Mouse (Mus musculus): Measurements from ENCODE around the gene Rhoh. TPM values are rescaled to one million over a fixed set of nuclear protein-coding genes. Genes with fewer than 3 reads are reported as not detected.

Gene Rhoh
- polyA plus RNA-seq, 1 experiment from 2014 or later, result 2.5 TPM

- Histone ChIP-seq H3K9me3 (replicated peaks) (no peaks in the 10 kb centered on the region), H3K36me3 (no peaks in the 10 kb centered on the region), H3K9ac (no peak overlapping the region), H3K4me2 (no peak overlapping the region), H3K4me3 (no peak overlapping the region), H3K4me1 (peaks cover 16% of the 10 kb centered on the region), H3K27me3 (replicated peaks) (no peaks in the 10 kb centered on the region), H3K27ac (no peak overlapping the region)
- WGBS (ENCODE audit: insufficient replicate concordance), result 72% methylated on average over 7 of the region's 7 CpGs
- no peak for ATAC-seq
Observed at GRCm38 (mm10) chr5:65862217-65862927, 1.4 kb downstream of the Rhoh start.

- Histone ChIP-seq H3K4me2 (peak overlapping the region; percentile 45), H3K9ac (no peak overlapping the region)
- ATAC-seq, result no peak
Observed at GRCm38 (mm10) chr5:65863349-65863749, 2.3 kb downstream of the Rhoh start.

GRCm38 (mm10) chr5:65864486-65864885 lies 3.5 kb downstream of the Rhoh start:
- Histone ChIP-seq H3K27ac (no peak overlapping the region), H3K9ac (no peak overlapping the region), H3K9me3 (replicated peaks) (no peaks in the 10 kb centered on the region), H3K4me3 (peak overlapping the region; percentile 33), H3K36me3 (no peaks in the 10 kb centered on the region), H3K4me1 (peaks cover 18% of the 10 kb centered on the region), H3K4me2 (peak overlapping the region; percentile 45), H3K27me3 (replicated peaks) (no peaks in the 10 kb centered on the region)
- WGBS (ENCODE audit: insufficient replicate concordance), result 68% methylated on average over 7 of the region's 7 CpGs
- ATAC-seq, result no peak

More at GRCm38 (mm10) chr5:65863349-65863749, 2.3 kb downstream of the Rhoh start:
- H3K4me1 ChIP-seq, result peaks cover 16% of the 10 kb centered on the region
- no peak overlapping the region for H3K27ac ChIP-seq
- H3K27me3 ChIP-seq (replicated peaks), result no peaks in the 10 kb centered on the region
- peak overlapping the region; percentile 33 for H3K4me3 ChIP-seq
- no peaks in the 10 kb centered on the region for H3K9me3 ChIP-seq (replicated peaks)
- H3K36me3 ChIP-seq, result no peaks in the 10 kb centered on the region
- 33% methylated on average over 12 of the region's 12 CpGs for WGBS (ENCODE audit: insufficient replicate concordance)

GRCm38 (mm10) chr5:65864946-65865345 lies 3.9 kb downstream of the Rhoh start:
- Histone ChIP-seq H3K4me3 (peak overlapping the region; percentile 33; the same call in 1 of the 2 replicates), H3K4me2 (peak overlapping the region; percentile 45; the same call in 1 of the 2 replicates)

GRCm38 (mm10) chr5:65866591-65866990 lies 5.6 kb downstream of the Rhoh start:
- Histone ChIP-seq H3K9ac (no peak overlapping the region), H3K4me2 (no peak overlapping the region), H3K36me3 (no peaks in the 10 kb centered on the region), H3K9me3 (replicated peaks) (no peaks in the 10 kb centered on the region), H3K4me3 (no peak overlapping the region), H3K27me3 (replicated peaks) (no peaks in the 10 kb centered on the region), H3K27ac (no peak overlapping the region), H3K4me1 (peaks cover 15% of the 10 kb centered on the region)
- WGBS (ENCODE audit: insufficient replicate concordance), result 78% methylated on average over 6 of the region's 6 CpGs
- ATAC-seq, result no peak

More at GRCm38 (mm10) chr5:65864946-65865345, 3.9 kb downstream of the Rhoh start:
- WGBS (ENCODE audit: insufficient replicate concordance), result 56% methylated on average over 3 of the region's 3 CpGs
- H3K36me3 ChIP-seq, result no peaks in the 10 kb centered on the region
- H3K4me1 ChIP-seq, result peaks cover 18% of the 10 kb centered on the region
- ATAC-seq, result no peak
- H3K27ac ChIP-seq, result no peak overlapping the region
- no peaks in the 10 kb centered on the region for H3K9me3 ChIP-seq (replicated peaks)
- H3K9ac ChIP-seq, result peak overlapping the region; percentile 17; the same call in 1 of the 2 replicates
- no peaks in the 10 kb centered on the region for H3K27me3 ChIP-seq (replicated peaks)

GRCm38 (mm10) chr5:65867380-65868116 lies 6.5 kb downstream of the Rhoh start:
- ATAC-seq, result no peak

GRCm38 (mm10) chr5:65868419-65868818 lies 7.4 kb downstream of the Rhoh start:
- Histone ChIP-seq H3K36me3 (no peaks in the 10 kb centered on the region), H3K9ac (no peak overlapping the region), H3K4me2 (no peak overlapping the region), H3K27ac (no peak overlapping the region), H3K4me1 (peaks cover 12% of the 10 kb centered on the region), H3K9me3 (replicated peaks) (no peaks in the 10 kb centered on the region), H3K4me3 (no peak overlapping the region), H3K27me3 (replicated peaks) (no peaks in the 10 kb centered on the region)
- ATAC-seq, result no peak
- WGBS (ENCODE audit: insufficient replicate concordance), result 43% methylated on average over 3 of the region's 3 CpGs

More at GRCm38 (mm10) chr5:65867380-65868116, 6.5 kb downstream of the Rhoh start:
- WGBS (ENCODE audit: insufficient replicate concordance), result 41% methylated on average over 7 of the region's 7 CpGs
- H3K4me2 ChIP-seq, result no peak overlapping the region
- no peaks in the 10 kb centered on the region for H3K27me3 ChIP-seq (replicated peaks)
- no peak overlapping the region for H3K27ac ChIP-seq
- no peaks in the 10 kb centered on the region for H3K36me3 ChIP-seq
- no peak overlapping the region for H3K4me3 ChIP-seq
- H3K4me1 ChIP-seq, result peaks cover 15% of the 10 kb centered on the region
- no peak overlapping the region for H3K9ac ChIP-seq
- H3K9me3 ChIP-seq (replicated peaks), result no peaks in the 10 kb centered on the region

- no peak overlapping the region for H3K9ac ChIP-seq
- H3K27ac ChIP-seq, result no peak overlapping the region
- no peak overlapping the region for H3K4me2 ChIP-seq
- peaks cover 12% of the 10 kb centered on the region for H3K4me1 ChIP-seq
- no peak for ATAC-seq
- H3K36me3 ChIP-seq, result no peaks in the 10 kb centered on the region
- WGBS (ENCODE audit: insufficient replicate concordance), result 75% methylated on average over 4 of the region's 4 CpGs
- H3K4me3 ChIP-seq, result no peak overlapping the region
- H3K27me3 ChIP-seq (replicated peaks), result no peaks in the 10 kb centered on the region
- H3K9me3 ChIP-seq (replicated peaks), result no peaks in the 10 kb centered on the region
Observed at GRCm38 (mm10) chr5:65869660-65870059, 8.6 kb downstream of the Rhoh start.

- H3K4me3 ChIP-seq, result no peak overlapping the region
- H3K27ac ChIP-seq, result no peak overlapping the region
- H3K36me3 ChIP-seq, result no peaks in the 10 kb centered on the region
- no peak overlapping the region for H3K9ac ChIP-seq
- no peak for ATAC-seq
- WGBS (ENCODE audit: insufficient replicate concordance), result 77% methylated on average over 13 of the region's 13 CpGs
- H3K9me3 ChIP-seq (replicated peaks), result no peaks in the 10 kb centered on the region
- H3K4me1 ChIP-seq, result peaks cover 9% of the 10 kb centered on the region
- no peak overlapping the region for H3K4me2 ChIP-seq
- no peaks in the 10 kb centered on the region for H3K27me3 ChIP-seq (replicated peaks)
Observed at GRCm38 (mm10) chr5:65871276-65871875, 10.4 kb downstream of the Rhoh start.

- Histone ChIP-seq H3K4me1 (peaks cover 4% of the 10 kb centered on the region; the same call in 1 of the 2 replicates), H3K36me3 (no peaks in the 10 kb centered on the region), H3K27me3 (replicated peaks) (no peaks in the 10 kb centered on the region), H3K4me3 (no peak overlapping the region), H3K27ac (no peak overlapping the region), H3K9ac (no peak overlapping the region), H3K4me2 (no peak overlapping the region), H3K9me3 (replicated peaks) (no peaks in the 10 kb centered on the region)
- WGBS (ENCODE audit: insufficient replicate concordance), result 27% methylated on average over 4 of the region's 4 CpGs
- no peak for ATAC-seq
Observed at GRCm38 (mm10) chr5:65873212-65873611, 12.2 kb downstream of the Rhoh start.

GRCm38 (mm10) chr5:65875269-65875668 lies 14.3 kb downstream of the Rhoh start:
- no peak overlapping the region for H3K9ac ChIP-seq
- H3K4me1 ChIP-seq, result no peaks in the 10 kb centered on the region
- ATAC-seq, result no peak
- 82% methylated on average over 7 of the region's 7 CpGs for WGBS (ENCODE audit: insufficient replicate concordance)
- no peak overlapping the region for H3K4me3 ChIP-seq
- no peaks in the 10 kb centered on the region for H3K27me3 ChIP-seq (replicated peaks)
- H3K9me3 ChIP-seq (replicated peaks), result no peaks in the 10 kb centered on the region
- no peaks in the 10 kb centered on the region for H3K36me3 ChIP-seq
- no peak overlapping the region for H3K4me2 ChIP-seq
- H3K27ac ChIP-seq, result no peak overlapping the region

- Histone ChIP-seq H3K9ac (no peak overlapping the region), H3K4me1 (peaks cover 9% of the 10 kb centered on the region), H3K27ac (no peak overlapping the region), H3K4me3 (no peak overlapping the region), H3K36me3 (no peaks in the 10 kb centered on the region), H3K4me2 (no peak overlapping the region), H3K27me3 (replicated peaks) (no peaks in the 10 kb centered on the region), H3K9me3 (replicated peaks) (no peaks in the 10 kb centered on the region)
- no peak for ATAC-seq
- 43% methylated on average over 3 of the region's 3 CpGs for WGBS (ENCODE audit: insufficient replicate concordance)
Observed at GRCm38 (mm10) chr5:65878367-65878766, 17.4 kb downstream of the Rhoh start.

All from liver, embryonic 12.5 days (tissue).